Mouse (Mus musculus) Muller cell, postnatal 12 days (primary cell): ENCODE measurements around the gene Srrd.

Experiments used
- DNase-seq: peaks from one replicate; pipeline ENCODE4 v3.0.0-alpha.2; 2015; ENCODE audit errors: inconsistent ontology term

Gene Srrd

GRCm38 (mm10) chr5:112359520-112359919, 16.7 kb upstream of the Srrd start:
- no peak for DNase-seq

GRCm38 (mm10) chr5:112356322-112356721, 13.5 kb upstream of the Srrd start:
- DNase-seq, result no peak

GRCm38 (mm10) chr5:112355910-112356309, 13.1 kb upstream of the Srrd start, which contains the start of gene Gm6583:
Gene Gm6583 (minus strand): TSS chr5:112356033.
- no peak for DNase-seq

GRCm38 (mm10) chr5:112355493-112355892, 12.7 kb upstream of the Srrd start:
- no peak for DNase-seq

- DNase-seq, result no peak
Measured at GRCm38 (mm10) chr5:112349169-112349568, 6.3 kb upstream of the Srrd start.

- no peak for DNase-seq
Measured at GRCm38 (mm10) chr5:112346211-112346965, 3.5 kb upstream of the Srrd start.

GRCm38 (mm10) chr5:112344092-112344960, 1.5 kb upstream of the Srrd start:
- no peak for DNase-seq

GRCm38 (mm10) chr5:112343205-112343595, 360 bp upstream of the Srrd start:
- peak; percentile 66 for DNase-seq

- no peak for DNase-seq
Measured at GRCm38 (mm10) chr5:112339215-112339614, 3.6 kb downstream of the Srrd start.

GRCm38 (mm10) chr5:112337004-112337403, 5.8 kb downstream of the Srrd start:
- DNase-seq, result no peak

GRCm38 (mm10) chr5:112335473-112335872, 7.4 kb downstream of the Srrd start:
- DNase-seq, result peak; percentile 47

GRCm38 (mm10) chr5:112329805-112330564, 12.9 kb downstream of the Srrd start:
- no peak for DNase-seq

- no peak for DNase-seq
Measured at GRCm38 (mm10) chr5:112327854-112328253, 15.0 kb downstream of the Srrd start.

- DNase-seq, result no peak
Measured at GRCm38 (mm10) chr5:112326446-112327009, 16.3 kb downstream of the Srrd start.

- DNase-seq, result peak; percentile 95
Measured at GRCm38 (mm10) chr5:112325546-112326445, 17.0 kb downstream of the Srrd start, which contains the start of gene Tfip11. Gene Tfip11 (plus strand): TSS chr5:112326358.

GRCm38 (mm10) chr5:112324637-112325545, 17.9 kb downstream of the Srrd start:
- peak; percentile 75 for DNase-seq

GRCm38 (mm10) chr5:112323246-112323645, 19.6 kb downstream of the Srrd start:
- DNase-seq, result no peak

- no peak for DNase-seq
Measured at GRCm38 (mm10) chr5:112321376-112321775, 21.5 kb downstream of the Srrd start.

- no peak for DNase-seq
Measured at GRCm38 (mm10) chr5:112320936-112321335, 21.9 kb downstream of the Srrd start.
